Mouse (Mus musculus) hindbrain, embryonic 16.5 days (tissue): ENCODE measurements around the gene Hexim2. TPM values are rescaled to one million over a fixed set of nuclear protein-coding genes. Genes with fewer than 3 reads are reported as not detected.
A peak's percentile ranks its signal among the peaks of the same experiment; 100 is the strongest.

Source experiments
- ATAC-seq: fragments of 200-750 bp; cut with Nextera tagmentation; 2 replicates; pipeline ENCODE4 v1.8.0; 2017; ENCODE audit warnings: moderate TSS enrichment, moderate library complexity
- H3K27ac ChIP-seq: fragments of 300-500 bp; sonication (generic); 2 replicates; pipeline ENCODE4 v1.5.1; 2014; ENCODE audit warnings: low read depth, mild to moderate bottlenecking, control low read depth, low read length, moderate library complexity
- H3K27me3 ChIP-seq: fragments of 300-500 bp; sonication (generic); replicated peaks from 2 replicates; pipeline ENCODE4 v1.6.1; 2014; ENCODE audit warnings: low read length; ENCODE audit not compliant: control insufficient read depth, insufficient read depth
- H3K36me3 ChIP-seq: fragments of 300-500 bp; sonication (generic); 2 replicates; pipeline ENCODE4 v1.6.1; 2014; ENCODE audit warnings: mild to moderate bottlenecking, low read length, moderate library complexity, mixed read lengths; ENCODE audit not compliant: control insufficient read depth, insufficient read depth
- H3K4me1 ChIP-seq: fragments of 300-500 bp; sonication (generic); 2 replicates; pipeline ENCODE4 v1.6.1; 2014; ENCODE audit warnings: low read depth, low read length; ENCODE audit not compliant: control insufficient read depth, insufficient read depth
- H3K4me2 ChIP-seq: fragments of 300-500 bp; sonication (generic); 2 replicates; pipeline ENCODE4 v1.6.1; 2014; ENCODE audit warnings: mild to moderate bottlenecking, low read length, control low read depth, moderate library complexity
- H3K4me3 ChIP-seq: fragments of 300-500 bp; sonication (generic); 2 replicates; pipeline ENCODE4 v1.5.1; 2014; ENCODE audit warnings: mild to moderate bottlenecking, low read length, control low read depth, moderate library complexity
- H3K9ac ChIP-seq: fragments of 300-500 bp; sonication (generic); 2 replicates; pipeline ENCODE4 v1.6.1; 2014; ENCODE audit warnings: low read depth, mild to moderate bottlenecking, control low read depth, low read length, moderate library complexity
- H3K9me3 ChIP-seq: fragments of 300-500 bp; sonication (generic); 2 replicates; pipeline ENCODE4 v1.6.1; 2014; ENCODE audit warnings: mild to moderate bottlenecking, low read length, moderate library complexity; ENCODE audit not compliant: control insufficient read depth
- WGBS: fragments of 180-500 bp; shearing (Covaris S2); extraction: QIAGEN DNeasy Blood & Tissue Kit; methylation state at CpG from one replicate; pipeline ENCODE4 v1.1.7; 2014; 5-methylcytosine and 5-hydroxymethylcytosine counted together
- polyA plus RNA-seq: library from polyadenylated mRNA; unstranded; fragments of >200 nt; fragmentation: Nextera tagmentation; extraction: Ambion mirVana; gene quantifications from 2 replicates; pipeline ENCODE4 v1.2.1, GENCODE M21; 2015

Gene Hexim2
- polyA plus RNA-seq, 1 experiment from 2014 or later, result 30.2 TPM

- Histone ChIP-seq H3K9ac (no peak overlapping the region), H3K36me3 (0 out of 2 replicates have a peak, but pooled peaks cover 9% of the 10 kb centered on the region), H3K4me1 (peaks cover 21% of the 10 kb centered on the region), H3K27me3 (no peaks in the 10 kb centered on the region), H3K4me3 (no peak overlapping the region), H3K4me2 (peak overlapping the region; percentile 64), H3K9me3 (no peaks in the 10 kb centered on the region), H3K27ac (no peak overlapping the region)
- 78% methylated on average over 3 of the region's 3 CpGs for WGBS
- no peak for ATAC-seq
Measured at GRCm38 (mm10) chr11:103134221-103134620, 2.0 kb downstream of the Hexim2 start.

GRCm38 (mm10) chr11:103136039-103136577 is 3.9 kb downstream of the Hexim2 start:
- Histone ChIP-seq H3K36me3 (peaks cover 9% of the 10 kb centered on the region; the same call in 1 of the 2 replicates), H3K4me2 (no peak overlapping the region), H3K27me3 (no peaks in the 10 kb centered on the region), H3K4me1 (peaks cover 20% of the 10 kb centered on the region), H3K27ac (no peak overlapping the region), H3K4me3 (no peak overlapping the region), H3K9me3 (no peaks in the 10 kb centered on the region), H3K9ac (no peak overlapping the region)
- 91% methylated on average over 8 of the region's 8 CpGs for WGBS
- ATAC-seq, result no peak

- Histone ChIP-seq H3K27me3 (no peaks in the 10 kb centered on the region), H3K9ac (no peak overlapping the region), H3K9me3 (no peaks in the 10 kb centered on the region), H3K36me3 (peaks cover 9% of the 10 kb centered on the region; the same call in 1 of the 2 replicates), H3K4me3 (no peak overlapping the region), H3K4me2 (no peak overlapping the region), H3K4me1 (peaks cover 18% of the 10 kb centered on the region), H3K27ac (peak overlapping the region; percentile 93; the same call in 1 of the 2 replicates)
- no peak for ATAC-seq
- WGBS, result 83% methylated on average over 14 of the region's 14 CpGs
Measured at GRCm38 (mm10) chr11:103139951-103140762, 7.9 kb downstream of the Hexim2 start.

- Histone ChIP-seq H3K4me2 (no peak overlapping the region), H3K4me3 (no peak overlapping the region), H3K36me3 (peaks cover 9% of the 10 kb centered on the region; the same call in 1 of the 2 replicates), H3K9ac (peak overlapping the region; percentile 41), H3K27ac (peak overlapping the region; percentile 93; the same call in 1 of the 2 replicates), H3K4me1 (peaks cover 17% of the 10 kb centered on the region), H3K27me3 (no peaks in the 10 kb centered on the region), H3K9me3 (no peaks in the 10 kb centered on the region)
- no peak for ATAC-seq
- 45% methylated on average over 6 of the region's 6 CpGs for WGBS
Measured at GRCm38 (mm10) chr11:103140763-103141100, 8.5 kb downstream of the Hexim2 start.

GRCm38 (mm10) chr11:103141101-103141943 is 9.1 kb downstream of the Hexim2 start:
- Histone ChIP-seq H3K27ac (peak overlapping the region; percentile 93), H3K9me3 (no peaks in the 10 kb centered on the region), H3K27me3 (no peaks in the 10 kb centered on the region), H3K36me3 (peaks cover 9% of the 10 kb centered on the region; the same call in 1 of the 2 replicates), H3K4me1 (peaks cover 17% of the 10 kb centered on the region), H3K4me3 (no peak overlapping the region), H3K4me2 (no peak overlapping the region), H3K9ac (peak overlapping the region; percentile 41)
- no peak for ATAC-seq
- 27% methylated on average over 9 of the region's 11 CpGs for WGBS

- no peak overlapping the region for H3K4me3 ChIP-seq
- 25% methylated on average over 1 of the region's 1 CpGs for WGBS
- no peak for ATAC-seq
Measured at GRCm38 (mm10) chr11:103141944-103142255, 9.7 kb downstream of the Hexim2 start.

GRCm38 (mm10) chr11:103142441-103143182 is 10.4 kb downstream of the Hexim2 start:
- H3K9ac ChIP-seq, result peak overlapping the region; percentile 62
- peaks cover 17% of the 10 kb centered on the region for H3K4me1 ChIP-seq
- H3K36me3 ChIP-seq, result peaks cover 9% of the 10 kb centered on the region; the same call in 1 of the 2 replicates
- H3K4me3 ChIP-seq, result peak overlapping the region; percentile 37
- H3K27ac ChIP-seq, result peak overlapping the region; percentile 93
- peak overlapping the region; percentile 65 for H3K4me2 ChIP-seq
- no peaks in the 10 kb centered on the region for H3K9me3 ChIP-seq
- peak; percentile 95 for ATAC-seq
- H3K27me3 ChIP-seq, result no peaks in the 10 kb centered on the region
- 20% methylated on average over 8 of the region's 8 CpGs for WGBS

More at GRCm38 (mm10) chr11:103141944-103142255, 9.7 kb downstream of the Hexim2 start:
- no peaks in the 10 kb centered on the region for H3K27me3 ChIP-seq
- H3K27ac ChIP-seq, result peak overlapping the region; percentile 93
- H3K36me3 ChIP-seq, result peaks cover 9% of the 10 kb centered on the region; the same call in 1 of the 2 replicates
- peak overlapping the region; percentile 25 for H3K9ac ChIP-seq
- no peaks in the 10 kb centered on the region for H3K9me3 ChIP-seq
- H3K4me1 ChIP-seq, result peaks cover 17% of the 10 kb centered on the region
- H3K4me2 ChIP-seq, result no peak overlapping the region; the same call in 1 of the 2 replicates

GRCm38 (mm10) chr11:103144309-103145285 is 12.4 kb downstream of the Hexim2 start:
- peaks cover 17% of the 10 kb centered on the region for H3K4me1 ChIP-seq
- no peaks in the 10 kb centered on the region for H3K27me3 ChIP-seq
- no peak for ATAC-seq
- no peak overlapping the region for H3K4me2 ChIP-seq
- H3K4me3 ChIP-seq, result no peak overlapping the region
- WGBS, result 44% methylated on average over 12 of the region's 12 CpGs
- H3K36me3 ChIP-seq, result no peaks in the 10 kb centered on the region
- H3K9ac ChIP-seq, result no peak overlapping the region
- H3K9me3 ChIP-seq, result no peaks in the 10 kb centered on the region
- no peak overlapping the region for H3K27ac ChIP-seq
